Mouse (Mus musculus): Measurements from ENCODE around the gene Pou6f2. TPM values are rescaled to one million over a fixed set of nuclear protein-coding genes. Genes with fewer than 3 reads are reported as not detected.
A peak's percentile ranks its signal among the peaks of the same experiment; 100 is the strongest.

Pou6f2 gene
- total RNA-seq, 2 experiments from 2014 or later = 2.2 to 2.7 TPM

DNA sequence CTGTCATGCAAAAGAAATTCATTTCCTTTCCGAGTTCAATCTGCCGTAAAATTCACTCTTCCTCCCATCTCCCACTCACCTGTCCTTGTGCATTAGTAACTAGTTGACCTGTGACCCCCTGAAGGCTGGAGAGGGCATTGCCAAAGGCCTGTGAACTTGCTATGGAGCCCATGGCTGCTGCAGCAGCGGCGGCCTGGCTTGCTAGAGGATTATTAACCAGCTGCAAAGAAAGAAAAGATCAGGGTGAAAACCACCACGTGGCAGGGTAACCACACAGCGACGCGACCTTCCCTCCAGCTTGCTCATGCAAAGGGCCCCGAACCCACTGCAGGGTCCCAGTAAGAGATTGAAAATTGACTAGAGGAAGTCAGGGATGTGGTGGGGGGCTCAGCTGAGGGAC is 225.2 kb downstream of the Pou6f2 start:
- Histone ChIP-seq H3K27ac (no peak overlapping the region), H3K4me3 (no peak overlapping the region)
- DNase-seq (ENCODE audit: low spot score in 2 of 2) = no peak
- TF ChIP-seq CTCF (conservative IDR thresholded peaks at IDR 0.05) = no peak

DNA sequence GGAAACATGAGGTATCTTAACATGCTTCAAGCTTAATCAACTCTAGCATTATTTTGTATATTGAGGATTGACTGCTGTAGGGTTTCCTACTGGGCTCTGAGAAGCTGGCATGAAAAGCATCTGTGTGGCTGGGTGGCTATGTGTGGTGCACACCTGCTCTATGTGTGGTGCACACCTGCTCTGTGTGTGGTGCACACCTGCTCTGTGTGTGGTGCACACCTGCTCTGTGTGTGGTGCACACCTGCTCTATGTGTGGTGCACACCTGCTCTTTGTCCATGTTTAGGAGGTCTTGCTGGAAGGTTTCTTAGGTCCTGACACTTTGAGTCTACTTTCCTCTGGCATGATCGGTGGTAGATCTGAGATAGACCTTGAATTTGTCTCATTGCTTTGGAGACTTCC is 233.3 kb downstream of the Pou6f2 start:
- no peak overlapping the region for H3K4me3 ChIP-seq
- TF ChIP-seq CTCF (conservative IDR thresholded peaks at IDR 0.05) = no peak
- DNase-seq (ENCODE audit: low spot score in 2 of 2) = no peak
- no peak overlapping the region for H3K27ac ChIP-seq

DNA sequence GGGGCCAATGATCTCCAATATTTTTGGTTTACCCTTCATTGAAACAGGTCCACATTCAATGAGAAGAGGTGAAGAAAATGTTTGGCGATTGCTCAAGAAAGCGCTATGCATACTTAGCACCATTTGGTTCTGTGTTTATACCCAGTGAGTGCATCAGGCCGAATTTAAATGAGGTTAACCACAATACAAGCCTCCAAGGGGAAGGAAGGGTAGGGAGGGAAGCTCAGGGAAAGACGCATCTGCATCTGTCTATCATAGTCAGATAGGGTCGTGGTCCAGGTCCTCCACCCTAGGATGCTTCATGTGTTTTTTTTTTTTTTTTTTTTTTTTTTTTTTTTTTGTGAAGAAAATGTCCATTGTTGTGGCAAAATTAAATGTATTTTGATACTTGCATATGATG is 236.9 kb downstream of the Pou6f2 start:
- Histone ChIP-seq H3K27ac (no peak overlapping the region), H3K4me3 (no peak overlapping the region)
- TF ChIP-seq CTCF (conservative IDR thresholded peaks at IDR 0.05) = no peak
- no peak for DNase-seq (ENCODE audit: low spot score in 2 of 2)

DNA sequence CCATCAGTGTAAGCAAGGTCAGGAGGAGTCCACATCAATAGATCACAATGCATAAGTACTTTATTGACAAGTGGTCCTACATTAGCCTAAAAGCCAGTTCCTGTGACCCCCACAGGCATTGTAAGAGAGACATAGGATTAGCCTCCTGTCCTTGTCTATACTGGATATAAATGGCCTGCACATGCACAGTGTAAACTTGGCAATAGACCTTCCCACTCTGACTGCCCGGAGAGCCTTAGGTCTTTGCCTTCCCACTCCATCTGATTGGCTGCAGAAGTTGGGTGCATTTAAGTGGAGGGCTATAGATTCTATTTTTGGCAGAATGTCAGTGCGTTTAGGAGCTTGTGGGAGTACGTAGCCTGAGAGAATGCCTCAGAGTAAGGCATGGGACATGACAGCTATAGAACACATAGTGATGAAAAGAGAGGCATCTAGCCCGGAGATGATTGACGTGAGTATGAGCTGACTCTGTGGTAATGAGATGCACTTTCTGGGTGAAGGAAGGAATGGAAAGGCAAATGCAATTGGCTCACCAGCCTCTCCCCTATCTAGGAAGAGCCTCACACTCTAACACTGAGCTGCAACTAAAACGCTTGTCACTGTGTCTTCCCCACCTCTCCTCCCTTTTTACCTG is 243.4 kb downstream of the Pou6f2 start:
- DNase-seq (ENCODE audit: low spot score in 2 of 2) = no peak
- TF ChIP-seq CTCF (conservative IDR thresholded peaks at IDR 0.05) = no peak
- Histone ChIP-seq H3K27ac (no peak overlapping the region), H3K4me3 (no peak overlapping the region)

DNA sequence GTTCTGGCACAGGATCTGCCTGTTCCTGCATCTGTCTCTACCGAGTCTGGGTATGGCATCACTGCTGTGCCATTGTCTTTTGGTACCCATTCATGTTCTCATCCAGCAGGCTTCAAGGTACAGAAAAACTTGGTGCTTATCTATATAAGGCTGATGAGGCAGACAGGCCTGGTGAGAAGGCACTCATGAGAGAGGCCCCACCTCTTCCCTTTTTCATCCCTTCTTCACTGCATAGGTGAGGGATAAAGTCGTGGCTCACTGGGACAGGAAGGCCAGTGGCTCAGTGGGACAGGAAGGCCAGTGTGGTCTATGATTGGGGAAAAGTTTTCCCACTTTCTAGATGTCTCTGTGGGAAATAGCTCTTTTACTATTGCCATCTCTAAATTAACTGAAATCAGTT is 263.8 kb downstream of the Pou6f2 start:
- no peak overlapping the region for H3K4me3 ChIP-seq
- no peak for TF ChIP-seq CTCF (conservative IDR thresholded peaks at IDR 0.05)

DNA sequence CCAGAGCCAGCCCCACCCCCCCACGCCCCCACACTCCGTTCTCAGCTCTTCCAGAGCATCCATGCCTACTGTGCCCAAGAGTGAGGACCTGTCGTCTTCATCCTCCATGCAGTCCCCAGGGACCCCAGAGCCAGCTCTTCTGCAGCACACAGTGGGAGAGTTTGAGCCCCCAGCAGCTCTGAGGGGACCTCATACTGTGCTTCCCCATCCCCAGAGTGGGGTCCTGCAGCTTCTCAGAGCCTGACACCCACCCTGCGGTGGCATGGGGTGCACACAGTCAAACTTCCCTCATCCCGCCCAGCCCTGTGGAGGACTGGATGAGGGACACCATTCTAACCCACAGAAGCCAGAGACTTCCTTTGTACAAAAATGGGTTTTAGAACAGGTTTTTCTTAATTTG is 264.3 kb downstream of the Pou6f2 start:
- TF ChIP-seq CTCF (conservative IDR thresholded peaks at IDR 0.05) = no peak
- Histone ChIP-seq H3K4me3 (no peak overlapping the region), H3K27ac (no peak overlapping the region)
- DNase-seq (ENCODE audit: low spot score in 2 of 2) = no peak

More for the DNA sequence above, 263.8 kb downstream of the Pou6f2 start:
- no peak for DNase-seq (ENCODE audit: low spot score in 2 of 2)
- H3K27ac ChIP-seq = no peak overlapping the region

DNA sequence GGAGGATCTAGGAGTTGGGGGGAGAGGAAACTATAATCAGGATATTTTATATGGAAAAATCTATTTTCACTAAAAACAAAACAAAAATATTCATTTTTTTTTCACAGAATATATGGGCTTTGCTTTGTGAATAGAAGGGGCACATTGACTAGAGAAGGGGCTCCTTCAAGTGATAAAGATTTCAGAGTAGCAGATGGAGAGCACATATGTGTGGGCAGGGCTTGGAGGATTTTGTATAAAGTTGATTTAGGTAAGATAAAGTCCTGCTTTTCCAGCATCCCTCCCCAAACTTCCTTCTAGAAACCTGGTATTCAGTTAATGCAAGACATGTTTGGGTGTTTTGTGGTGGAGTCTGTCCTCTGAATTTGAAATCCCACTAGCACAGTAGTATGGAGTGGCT is 266.2 kb downstream of the Pou6f2 start:
- H3K27ac ChIP-seq = no peak overlapping the region
- no peak for DNase-seq (ENCODE audit: low spot score in 2 of 2)
- no peak for TF ChIP-seq CTCF (conservative IDR thresholded peaks at IDR 0.05)
- no peak overlapping the region for H3K4me3 ChIP-seq

DNA sequence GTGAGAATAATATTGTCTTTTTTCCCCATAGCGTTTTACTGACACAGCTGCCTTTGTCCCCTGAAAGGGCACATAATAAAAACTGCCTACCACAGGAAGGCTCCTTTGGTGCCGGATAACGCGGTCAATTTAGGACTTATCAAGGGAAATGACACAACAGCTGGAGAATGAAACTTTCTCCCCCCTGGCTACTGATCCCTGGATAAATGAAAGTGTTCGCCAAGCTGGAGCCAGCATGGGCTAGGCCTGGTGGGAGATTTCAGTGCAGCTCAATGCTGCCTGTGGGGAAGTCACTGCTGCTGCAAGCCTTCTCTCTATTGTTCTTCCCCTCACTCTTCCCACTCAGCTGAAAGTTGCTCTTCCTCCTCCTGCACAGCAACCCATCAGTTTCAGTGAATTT is 267.8 kb downstream of the Pou6f2 start:
- no peak for TF ChIP-seq CTCF (conservative IDR thresholded peaks at IDR 0.05)
- DNase-seq (ENCODE audit: low spot score in 2 of 2) = no peak
- Histone ChIP-seq H3K4me3 (no peak overlapping the region), H3K27ac (no peak overlapping the region)

DNA sequence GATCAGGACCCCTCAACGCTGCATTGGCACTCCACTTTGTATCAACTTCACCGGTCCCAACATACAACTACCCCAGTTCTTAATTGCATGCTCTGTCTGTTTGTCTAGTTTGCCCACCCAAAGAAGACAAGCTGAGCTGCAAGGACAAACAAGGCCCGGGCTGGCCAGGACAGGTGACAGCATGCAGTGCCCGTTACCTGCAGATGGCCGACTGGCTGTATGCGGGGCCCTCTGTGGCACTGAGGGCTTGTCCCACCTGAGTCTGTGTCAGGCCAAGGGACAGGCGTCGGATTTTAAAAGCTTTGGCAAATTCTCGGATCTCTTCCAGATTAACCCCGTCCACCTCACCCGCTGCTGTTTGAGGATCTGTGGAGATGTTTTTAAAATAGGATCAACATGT is 268.7 kb downstream of the Pou6f2 start:
- Histone ChIP-seq H3K4me3 (no peak overlapping the region), H3K27ac (no peak overlapping the region)
- no peak for TF ChIP-seq CTCF (conservative IDR thresholded peaks at IDR 0.05)
- DNase-seq (ENCODE audit: low spot score in 2 of 2) = no peak

DNA sequence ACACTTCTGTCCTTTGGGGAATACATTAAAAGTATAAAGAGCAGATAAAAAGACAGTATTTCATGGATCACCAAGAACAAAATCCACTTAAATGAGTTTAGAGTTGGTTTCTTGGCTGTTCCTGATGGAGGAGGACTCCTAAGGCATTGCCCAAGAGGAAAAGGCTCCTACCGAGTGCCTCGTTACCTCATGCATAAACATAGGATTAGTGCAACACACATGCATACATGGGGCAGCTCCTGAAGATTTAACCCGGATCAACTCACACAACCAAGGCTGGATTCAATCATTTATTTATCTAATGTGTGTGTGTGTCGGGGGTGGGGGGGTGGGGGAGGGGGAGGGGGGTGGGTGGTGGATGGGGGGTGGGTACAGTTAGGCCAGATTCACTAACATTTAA is 269.4 kb downstream of the Pou6f2 start:
- Histone ChIP-seq H3K27ac (no peak overlapping the region), H3K4me3 (no peak overlapping the region)
- TF ChIP-seq CTCF (conservative IDR thresholded peaks at IDR 0.05) = no peak
- DNase-seq (ENCODE audit: low spot score in 2 of 2) = no peak

DNA sequence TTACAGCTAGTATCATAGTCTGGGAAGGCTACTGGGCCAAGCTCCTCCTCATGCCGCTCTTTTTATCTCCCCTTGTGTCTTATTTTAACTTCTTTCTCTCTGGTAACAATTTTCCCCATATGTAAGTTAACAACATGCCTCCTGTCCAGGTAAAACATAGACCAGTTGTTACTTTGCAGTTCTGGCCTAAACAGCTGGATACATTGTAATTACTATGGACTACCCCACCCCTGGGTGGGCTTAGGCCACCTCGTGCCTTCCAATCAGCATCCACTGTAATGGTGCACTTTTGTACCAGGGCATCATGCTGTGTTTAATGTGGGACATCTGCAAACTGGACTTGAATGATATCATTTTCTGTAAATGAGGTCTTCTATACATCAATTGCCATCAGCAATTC is 271.4 kb downstream of the Pou6f2 start:
- no peak overlapping the region for H3K4me3 ChIP-seq
- H3K27ac ChIP-seq = no peak overlapping the region

DNA sequence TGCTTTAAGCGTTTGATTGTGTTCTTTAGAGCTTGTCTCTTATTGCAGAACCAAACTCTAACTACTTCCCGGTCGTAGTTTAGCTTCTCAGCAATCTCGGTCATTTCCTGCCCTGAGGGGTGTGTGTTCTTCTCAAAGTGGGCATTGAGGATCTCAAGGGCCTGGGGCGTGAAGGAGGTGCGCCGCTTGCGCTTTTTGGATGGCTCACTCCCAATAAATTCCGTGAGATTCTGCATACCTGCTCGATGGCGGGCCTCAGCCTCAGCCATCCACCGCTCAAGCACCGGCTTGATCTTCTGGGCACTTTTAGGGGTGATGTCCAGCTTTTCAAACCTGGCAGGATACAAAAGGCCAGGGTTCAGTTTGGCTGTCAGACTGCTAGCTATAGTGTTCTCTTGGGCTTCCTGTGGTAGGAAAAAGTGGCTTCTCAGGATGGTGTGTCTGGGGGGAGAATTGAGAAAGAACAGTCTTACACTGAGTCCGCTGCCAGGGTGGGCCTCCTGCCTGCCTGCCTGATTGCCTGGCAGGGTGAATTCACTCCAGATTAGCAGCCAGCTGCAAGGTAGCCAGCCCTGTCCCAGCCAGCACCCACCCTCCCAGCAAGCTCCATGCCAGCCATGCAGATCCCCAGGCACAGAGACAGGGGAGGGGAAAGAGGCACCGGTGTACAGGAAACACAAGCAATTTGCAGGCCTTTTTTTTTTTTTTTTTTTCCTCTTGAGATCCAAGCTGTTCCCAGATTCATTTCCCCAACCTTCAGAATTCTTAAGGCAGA is 272.1 kb downstream of the Pou6f2 start:
- no peak for TF ChIP-seq CTCF (conservative IDR thresholded peaks at IDR 0.05)

More for the DNA sequence above, 271.4 kb downstream of the Pou6f2 start:
- no peak for DNase-seq (ENCODE audit: low spot score in 2 of 2)
- TF ChIP-seq CTCF (conservative IDR thresholded peaks at IDR 0.05) = no peak

DNA sequence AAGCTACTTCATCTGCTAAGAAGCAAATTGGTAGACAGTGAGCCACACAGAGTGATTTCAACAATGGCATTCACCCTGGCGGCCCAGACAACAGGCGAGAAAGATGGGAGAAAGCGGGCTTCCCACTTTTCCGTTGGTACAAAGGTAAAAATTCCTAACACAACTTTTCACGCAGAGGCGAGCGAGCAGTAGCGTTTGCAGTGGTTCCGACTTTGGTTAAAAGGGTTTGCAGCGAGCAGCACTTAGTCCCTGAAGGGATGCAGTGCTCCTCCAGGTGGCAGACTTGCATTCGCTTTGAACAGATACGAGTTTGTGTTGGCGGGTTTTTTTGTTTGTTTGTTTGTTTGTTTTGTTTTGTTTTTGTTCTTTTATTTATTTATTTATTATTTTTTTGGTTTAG is 273.1 kb downstream of the Pou6f2 start:
- DNase-seq (ENCODE audit: low spot score in 2 of 2) = peak; percentile 40 to 56
- Histone ChIP-seq H3K4me3 (peak overlapping the region; percentile 33), H3K27ac (no peak overlapping the region)
- TF ChIP-seq CTCF (conservative IDR thresholded peaks at IDR 0.05) = peak; percentile 88

More for the DNA sequence above, 272.1 kb downstream of the Pou6f2 start:
- DNase-seq (ENCODE audit: low spot score in 2 of 2) = no peak
- no peak overlapping the region for H3K27ac ChIP-seq
- no peak overlapping the region for H3K4me3 ChIP-seq

DNA sequence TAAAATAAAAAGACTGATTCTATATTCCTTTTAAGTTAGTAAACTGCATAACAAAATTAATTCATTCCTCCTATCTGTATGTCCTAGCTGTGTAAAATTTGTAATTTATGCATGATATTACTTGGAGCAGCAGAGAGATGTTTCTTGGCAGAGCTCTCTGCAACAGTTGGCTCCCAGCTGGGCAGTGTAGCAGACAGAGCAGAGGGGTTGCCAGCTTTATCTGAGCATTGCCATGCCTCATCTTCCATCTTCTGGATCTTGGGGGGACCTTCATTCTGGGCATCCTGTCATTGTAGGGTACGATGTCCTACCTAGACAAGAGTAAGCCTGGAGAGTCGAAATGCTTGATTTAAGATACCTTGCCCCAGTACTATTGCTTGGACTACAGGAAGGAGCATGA is 277.1 kb downstream of the Pou6f2 start:
- Histone ChIP-seq H3K4me3 (no peak overlapping the region), H3K27ac (no peak overlapping the region)
- no peak for DNase-seq (ENCODE audit: low spot score in 2 of 2)
- no peak for TF ChIP-seq CTCF (conservative IDR thresholded peaks at IDR 0.05)
